Mouse (Mus musculus) bone marrow, adult 2 months (tissue): ENCODE results near the gene Ipo4. TPM values are rescaled to one million over a fixed set of nuclear protein-coding genes. Genes with fewer than 3 reads are reported as not detected.

Source experiments
- H3K27ac ChIP-seq: fragments of 200-500 bp; 2 replicates; pipeline ENCODE4 v1.5.1; 2012; ENCODE audit warnings: low read depth, mild to moderate bottlenecking, control low read depth, inconsistent platforms, low read length; ENCODE audit not compliant: control insufficient read depth, poor library complexity, insufficient read depth
- H3K4me1 ChIP-seq: fragments of 200-500 bp; 2 replicates; pipeline ENCODE4 v1.6.1; 2011; ENCODE audit warnings: low read length; ENCODE audit not compliant: control insufficient read depth, insufficient read depth
- H3K4me3 ChIP-seq: fragments of 200-500 bp; replicated peaks from 2 replicates; pipeline ENCODE3; 2011; ENCODE audit warnings: mild to moderate bottlenecking, low read depth, low read length, control low read depth; ENCODE audit not compliant: control insufficient read depth
- CTCF ChIP-seq: fragments of 200-500 bp; IDR thresholded peaks from 2 replicates; pipeline ENCODE4 v1.5.1; 2011; ENCODE audit warnings: low read length, control low read depth; ENCODE audit not compliant: control insufficient read depth, insufficient read depth
- POLR2A ChIP-seq: fragments of 200-500 bp; IDR thresholded peaks from 2 replicates; pipeline ENCODE4 v1.6.1; 2011; ENCODE audit warnings: low read depth, mild to moderate bottlenecking, control low read depth, low read length, borderline replicate concordance; ENCODE audit not compliant: control insufficient read depth
- WGBS: fragments of 180-500 bp; shearing (Covaris S2); methylation state at CpG from one replicate; pipeline ENCODE4 v1.1.7; 2018; 5-methylcytosine and 5-hydroxymethylcytosine counted together
- polyA plus RNA-seq: library from polyadenylated mRNA; stranded (reverse); fragments of >200 nt; gene quantifications from 2 replicates; pipeline ENCODE4 v1.2.4, GENCODE M21; 2011; ENCODE audit warnings: low replicate concordance; ENCODE audit not compliant: missing spikeins, insufficient read depth, insufficient read length

Gene Ipo4
- polyA plus RNA-seq, 1 experiment, result 49.5 TPM

DNA sequence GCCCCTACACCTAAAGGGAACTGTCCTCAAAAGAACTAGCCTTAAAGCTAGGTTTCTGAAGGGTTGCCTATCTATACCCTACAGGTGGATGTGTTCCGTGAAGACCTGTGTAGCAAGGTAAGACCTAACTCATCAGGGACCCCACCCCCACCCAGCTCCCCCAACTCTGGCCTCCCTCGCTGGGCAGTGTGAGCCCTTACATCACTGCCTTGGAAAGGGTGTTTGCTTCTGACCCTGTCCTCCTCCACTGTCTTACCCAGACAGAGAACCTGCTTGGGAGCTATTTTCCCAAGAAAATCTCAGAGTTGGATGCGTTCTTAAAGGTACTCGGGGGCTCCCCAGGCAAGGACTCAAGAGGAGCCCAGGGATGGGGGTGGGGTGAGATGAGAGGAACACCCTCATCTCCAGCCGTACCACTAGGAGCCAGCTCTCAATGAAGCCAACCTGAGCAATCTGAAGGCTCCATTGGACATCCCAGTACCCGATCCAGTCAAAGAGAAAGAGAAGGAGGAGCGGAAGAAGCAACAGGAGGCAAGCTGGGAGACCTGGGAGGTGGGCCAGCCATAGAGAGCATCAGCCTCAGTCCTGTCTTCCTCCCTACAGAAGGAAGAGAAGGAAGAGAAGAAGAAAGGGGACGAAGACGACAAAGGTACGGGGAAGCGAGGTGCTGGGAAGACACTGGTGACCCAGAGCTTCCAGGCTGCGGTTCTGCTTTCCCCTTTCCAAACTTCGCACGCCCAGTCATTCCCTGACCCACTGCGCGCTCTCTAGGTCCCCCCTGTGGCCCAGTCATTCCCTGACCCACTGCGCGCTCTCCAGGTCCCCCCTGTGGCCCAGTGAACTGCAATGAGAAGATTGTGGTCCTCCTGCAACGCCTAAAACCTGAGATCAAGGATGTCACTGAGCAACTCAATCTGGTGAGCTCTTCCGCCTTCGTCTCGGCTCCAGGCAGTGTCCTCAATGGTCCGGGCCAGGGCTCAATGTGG is 56.0 kb downstream of the Ipo4 start:
- no peaks in the 10 kb centered on the region; the same call in 1 of the 2 replicates for H3K4me1 ChIP-seq
- 90% methylated on average over 23 of the region's 23 CpGs for WGBS
- no peak overlapping the region for H3K27ac ChIP-seq
- TF ChIP-seq POLR2A, result no peak
- TF ChIP-seq CTCF, result no peak
- H3K4me3 ChIP-seq, result no peak overlapping the region

DNA sequence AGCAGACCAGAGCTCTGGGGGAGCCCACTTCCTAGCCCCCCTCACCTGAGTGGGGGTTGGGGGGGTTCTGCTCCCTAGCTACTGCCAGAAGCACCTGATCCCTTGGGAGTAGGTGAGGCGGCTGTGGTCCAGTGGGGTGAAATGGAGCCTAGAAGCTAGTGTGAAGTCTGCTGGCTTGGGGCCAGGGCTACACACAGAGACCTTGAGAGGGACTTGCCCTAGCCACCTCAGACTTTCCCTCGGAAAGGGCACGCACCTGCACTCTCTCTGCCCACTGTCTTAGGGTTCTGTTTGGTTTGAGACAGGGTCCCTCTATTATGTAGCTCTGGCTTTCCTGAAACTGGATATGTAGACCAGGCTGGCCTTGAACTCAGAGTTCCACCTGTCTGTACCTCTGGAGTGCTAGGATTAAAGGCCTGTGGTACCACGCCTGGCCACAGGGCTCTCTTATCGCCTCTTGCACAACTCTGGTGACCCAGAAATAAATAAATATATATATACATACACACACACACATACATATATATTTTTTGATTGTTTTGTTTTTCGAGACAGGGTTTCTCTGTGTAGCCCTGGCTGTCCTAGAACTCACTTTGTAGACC is 57.0 kb downstream of the Ipo4 start:
- peak overlapping the region; percentile 81 for H3K27ac ChIP-seq
- H3K4me1 ChIP-seq, result no peaks in the 10 kb centered on the region; the same call in 1 of the 2 replicates
- TF ChIP-seq POLR2A, result no peak
- TF ChIP-seq CTCF, result no peak
- 10% methylated on average over 6 of the region's 6 CpGs for WGBS
- peak overlapping the region; percentile 92 for H3K4me3 ChIP-seq

DNA sequence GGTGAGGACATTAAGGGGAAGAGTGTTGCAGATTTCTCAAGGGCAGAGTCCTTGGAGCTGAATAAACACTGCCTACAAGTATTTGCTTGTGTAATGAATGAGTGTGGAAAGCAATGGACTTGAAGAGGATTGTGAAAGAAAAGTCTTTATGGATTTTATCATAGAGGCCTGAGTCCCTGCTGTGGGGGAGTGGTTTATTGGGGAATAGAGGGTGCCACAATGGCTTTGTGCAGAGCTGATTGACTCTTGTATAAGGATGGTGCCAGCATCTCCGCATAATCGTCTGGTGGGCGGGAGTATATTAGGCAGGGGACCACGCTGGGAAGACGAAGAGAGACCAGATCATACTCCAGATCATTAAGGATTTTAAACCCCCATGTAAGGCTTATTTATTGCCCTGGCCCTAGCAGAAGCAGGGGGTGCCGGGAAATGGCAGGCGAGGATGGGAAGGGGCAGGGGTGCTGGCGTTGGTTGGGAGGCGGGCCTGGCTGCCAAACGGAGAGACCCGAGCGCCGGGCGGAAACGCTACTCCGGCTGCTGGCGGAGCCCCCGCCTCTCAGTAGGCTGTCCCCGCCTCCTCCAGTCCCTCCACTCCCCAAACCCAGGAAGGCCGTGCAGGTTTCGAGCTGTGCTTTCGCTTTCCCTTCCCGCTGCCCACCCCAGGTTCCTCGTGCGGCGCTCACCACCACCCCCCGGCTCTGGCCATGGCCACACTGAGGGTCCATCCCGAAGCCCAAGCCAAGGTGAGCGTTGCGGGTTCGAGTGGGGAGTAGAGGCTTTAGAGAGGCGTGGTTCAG is 57.7 kb downstream of the Ipo4 start, which contains the start of gene Psme1:
Gene Psme1 (plus strand): TSS at position 253 of the 797 bp plus-strand sequence.
- H3K4me1 ChIP-seq, result no peaks in the 10 kb centered on the region; the same call in 1 of the 2 replicates
- no peak for TF ChIP-seq CTCF
- TF ChIP-seq POLR2A, result peak; percentile 68; the same call in 1 of the 2 replicates
- peak within 1 kb of the TSS; percentile 81 for H3K27ac ChIP-seq
- under 1% methylated on average over 32 of the region's 32 CpGs for WGBS
- H3K4me3 ChIP-seq, result peak within 1 kb of the TSS; percentile 92

DNA sequence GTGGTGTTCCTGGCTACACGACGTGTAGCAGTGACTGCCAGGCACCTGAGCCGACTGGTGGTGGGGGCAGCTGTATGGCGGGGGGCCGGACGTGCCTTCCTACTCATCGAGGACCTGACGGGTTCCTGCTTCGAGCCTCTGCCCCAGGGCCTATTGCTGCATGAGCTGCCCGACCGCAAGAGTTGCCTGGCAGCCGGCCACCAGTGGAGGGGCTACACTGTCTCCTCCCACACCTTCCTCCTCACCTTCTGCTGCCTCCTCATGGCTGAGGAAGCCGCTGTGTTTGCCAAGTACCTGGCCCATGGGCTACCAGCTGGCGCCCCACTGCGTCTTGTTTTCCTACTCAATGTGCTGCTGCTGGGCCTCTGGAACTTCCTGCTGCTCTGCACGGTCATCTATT is 59.4 kb downstream of the Ipo4 start:
- WGBS, result 39% methylated on average over 16 of the region's 16 CpGs
- TF ChIP-seq CTCF (no peak), POLR2A (no peak)
- Histone ChIP-seq H3K4me3 (no peak overlapping the region), H3K27ac (peak overlapping the region; percentile 77), H3K4me1 (no peaks in the 10 kb centered on the region; the same call in 1 of the 2 replicates)

DNA sequence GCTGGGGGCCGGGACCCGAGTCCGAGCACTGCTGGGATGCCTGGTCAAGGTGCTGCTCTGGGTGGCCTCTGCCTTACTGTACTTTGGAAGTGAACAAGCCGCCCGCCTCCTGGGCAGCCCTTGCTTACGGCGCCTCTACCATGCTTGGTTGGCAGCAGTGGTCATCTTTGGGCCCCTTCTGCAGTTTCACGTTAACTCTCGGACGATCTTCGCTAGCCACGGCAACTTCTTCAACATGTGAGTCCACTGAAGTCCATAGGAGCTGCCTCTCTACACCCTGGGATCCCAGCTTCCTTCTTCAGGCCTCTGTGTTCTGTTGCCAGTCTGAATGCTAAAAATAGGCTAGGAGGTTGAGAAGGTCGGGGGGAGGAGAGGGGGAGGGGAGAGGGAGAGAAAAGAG is 60.0 kb downstream of the Ipo4 start:
- no peak overlapping the region for H3K4me3 ChIP-seq
- TF ChIP-seq POLR2A, result no peak
- TF ChIP-seq CTCF, result no peak
- H3K27ac ChIP-seq, result no peak overlapping the region
- H3K4me1 ChIP-seq, result no peaks in the 10 kb centered on the region; the same call in 1 of the 2 replicates
- WGBS, result 57% methylated on average over 13 of the region's 13 CpGs

Other genes starting within 250 kb of the Ipo4 start
- 39.2 and 47.3 TPM in 2 replicates for gene Dhrs4, start 157.2 kb downstream of the Ipo4 start, polyA plus RNA-seq
- 0.79 and 3.5 TPM in 2 replicates for gene Carmil3, start 145.3 kb downstream of the Ipo4 start, polyA plus RNA-seq
- gene Cpne6, start 125.5 kb downstream of the Ipo4 start, polyA plus RNA-seq, result not detected in 2 replicates
- gene Nrl, start 111.0 kb downstream of the Ipo4 start, polyA plus RNA-seq, result 0.25 and 0.70 TPM in 2 replicates
- gene Pck2, start 95.7 kb downstream of the Ipo4 start, polyA plus RNA-seq, result 42.6 and 60.8 TPM in 2 replicates
- gene Dcaf11, start 76.0 kb downstream of the Ipo4 start, polyA plus RNA-seq, result 26.4 and 42.3 TPM in 2 replicates
- gene A730061H03Rik, start 75.6 kb downstream of the Ipo4 start, polyA plus RNA-seq, result not detected in 2 replicates
- not detected in 2 replicates for gene Fitm1, start 60.3 kb downstream of the Ipo4 start, polyA plus RNA-seq
- gene Psme1, start 57.8 kb downstream of the Ipo4 start, polyA plus RNA-seq, result 187 and 268 TPM in 2 replicates
- gene Emc9, start 50.7 kb downstream of the Ipo4 start, polyA plus RNA-seq, result 12.3 and 48.5 TPM in 2 replicates
- 152 and 175 TPM in 2 replicates for gene Psme2, start 44.8 kb downstream of the Ipo4 start, polyA plus RNA-seq
- gene Rnf31, start 44.2 kb downstream of the Ipo4 start, polyA plus RNA-seq, result 79.5 and 160 TPM in 2 replicates
- gene Irf9, start 32.4 kb downstream of the Ipo4 start, polyA plus RNA-seq, result 60.8 and 84.3 TPM in 2 replicates
- 13.2 and 28.5 TPM in 2 replicates for gene Rec8, start 17.9 kb downstream of the Ipo4 start, polyA plus RNA-seq
- 2.0 and 5.8 TPM in 2 replicates for gene Gm49378, start 1.9 kb upstream of the Ipo4 start, polyA plus RNA-seq
- 37.9 and 46.7 TPM in 2 replicates for gene Tm9sf1, start 7.8 kb upstream of the Ipo4 start, polyA plus RNA-seq
- 0.77 and 4.0 TPM in 2 replicates for gene Tssk4, start 14.2 kb upstream of the Ipo4 start, polyA plus RNA-seq
- 23.2 and 50.4 TPM in 2 replicates for gene Mdp1, start 24.6 kb upstream of the Ipo4 start, polyA plus RNA-seq
- gene Gmpr2, start 36.0 kb upstream of the Ipo4 start, polyA plus RNA-seq, result 7.3 and 18.3 TPM in 2 replicates
- gene Nedd8, start 36.2 kb upstream of the Ipo4 start, polyA plus RNA-seq, result 173 and 183 TPM in 2 replicates
- 25.4 and 38.1 TPM in 2 replicates for gene Tinf2, start 45.9 kb upstream of the Ipo4 start, polyA plus RNA-seq
- gene Tgm1, start 78.0 kb upstream of the Ipo4 start, polyA plus RNA-seq, result 1.1 and 5.1 TPM in 2 replicates
- 16.0 and 24.5 TPM in 2 replicates for gene Rabggta, start 86.3 kb upstream of the Ipo4 start, polyA plus RNA-seq
- gene Dhrs1, start 109.7 kb upstream of the Ipo4 start, polyA plus RNA-seq, result 24.4 and 25.9 TPM in 2 replicates
- gene Nop9, start 109.7 kb upstream of the Ipo4 start, polyA plus RNA-seq, result 14.3 and 14.5 TPM in 2 replicates
- gene Cideb, start 122.5 kb upstream of the Ipo4 start, polyA plus RNA-seq, result 1.6 TPM in 1 of 2 replicates, not detected in the other
- 2.8 and 6.5 TPM in 2 replicates for gene Ltb4r2, start 125.5 kb upstream of the Ipo4 start, polyA plus RNA-seq
- 34.1 and 77.0 TPM in 2 replicates for gene Ltb4r1, start 130.0 kb upstream of the Ipo4 start, polyA plus RNA-seq
- 2.3 and 4.7 TPM in 2 replicates for gene Adcy4, start 148.1 kb upstream of the Ipo4 start, polyA plus RNA-seq
- gene Ripk3, start 152.9 kb upstream of the Ipo4 start, polyA plus RNA-seq, result 27.7 and 38.9 TPM in 2 replicates
- gene Nfatc4, start 187.2 kb upstream of the Ipo4 start, polyA plus RNA-seq, result 4.0 and 5.6 TPM in 2 replicates
- 0.93 and 1.3 TPM in 2 replicates for gene Nynrin, start 218.1 kb upstream of the Ipo4 start, polyA plus RNA-seq
- gene Cbln3, start 248.4 kb upstream of the Ipo4 start, polyA plus RNA-seq, result not detected in 2 replicates
- gene Khnyn, start 249.0 kb upstream of the Ipo4 start, polyA plus RNA-seq, result 12.6 and 28.3 TPM in 2 replicates